Mouse (Mus musculus): ENCODE measurements at regions not wholly inside any gene's neighbourhood (a gene's known extent, or its start where the extent isn't known, plus 50 kb on each side); places are given as distances from the start of the nearest gene placed in this dataset.
A peak's percentile ranks its signal among the peaks of the same experiment; 100 is the strongest.

DNA sequence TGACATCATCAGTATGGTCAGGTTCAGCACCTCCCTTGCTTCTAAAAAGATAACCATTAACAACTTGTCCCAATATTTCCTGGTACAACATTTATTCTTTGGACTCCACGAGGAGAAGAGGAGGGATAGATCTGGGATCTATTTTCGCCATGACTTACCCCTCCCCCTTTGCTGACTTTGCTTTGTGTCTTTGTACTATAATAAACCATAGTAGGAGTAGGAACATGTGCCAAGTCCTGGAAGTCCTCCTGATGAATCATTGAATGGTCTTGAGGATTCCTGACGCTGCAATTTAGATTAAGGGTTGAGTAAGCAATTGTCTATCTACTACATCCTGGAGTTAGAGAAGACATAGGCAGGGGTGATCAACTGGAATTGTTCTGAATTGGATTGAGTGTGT lies 71.2 kb downstream of the Rbm11 start:
- no peak for DNase-seq (ENCODE audit: extremely low spot score, low read depth, low spot score)

DNA sequence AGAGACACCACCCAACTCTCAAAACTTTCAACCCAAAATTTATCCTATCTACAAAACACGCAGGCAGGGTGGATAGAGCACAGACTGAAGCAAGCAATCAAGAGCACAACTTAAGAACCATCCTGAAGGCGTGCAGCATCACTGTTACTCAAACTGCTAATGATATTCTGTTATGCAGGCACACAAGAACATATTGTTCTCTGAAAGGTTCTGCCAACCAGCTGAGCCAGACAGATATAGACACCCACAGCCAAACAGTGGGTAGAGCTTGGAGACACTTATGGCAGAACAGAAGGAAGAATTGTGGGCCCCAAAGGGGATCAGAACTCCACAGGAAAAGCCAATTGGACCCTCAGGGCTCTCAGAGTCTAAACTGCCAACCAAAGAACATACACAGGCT lies 74.9 kb downstream of the Rbm11 start:
- DNase-seq (ENCODE audit: extremely low spot score, low read depth, low spot score), result no peak

DNA sequence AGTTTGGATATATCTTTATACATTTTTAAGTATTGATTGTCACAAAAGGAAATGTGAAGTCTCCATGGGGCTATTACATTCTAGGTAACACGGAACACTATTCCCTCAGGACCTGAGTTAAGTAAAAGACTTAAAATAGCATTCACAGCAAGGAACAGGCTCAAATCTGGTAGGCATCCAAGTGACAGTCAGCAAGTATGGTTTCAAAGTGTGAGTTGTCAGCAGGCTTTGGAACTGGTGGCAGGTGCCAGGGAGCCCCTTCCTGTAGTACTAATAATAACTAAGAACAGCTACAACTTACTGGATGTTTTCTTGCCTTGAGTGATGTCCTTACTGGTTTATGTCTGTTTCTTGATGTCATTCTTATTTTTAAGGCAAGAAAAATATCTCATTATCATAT lies 79.5 kb downstream of the Rbm11 start:
- DNase-seq (ENCODE audit: extremely low spot score, low read depth, low spot score), result no peak

DNA sequence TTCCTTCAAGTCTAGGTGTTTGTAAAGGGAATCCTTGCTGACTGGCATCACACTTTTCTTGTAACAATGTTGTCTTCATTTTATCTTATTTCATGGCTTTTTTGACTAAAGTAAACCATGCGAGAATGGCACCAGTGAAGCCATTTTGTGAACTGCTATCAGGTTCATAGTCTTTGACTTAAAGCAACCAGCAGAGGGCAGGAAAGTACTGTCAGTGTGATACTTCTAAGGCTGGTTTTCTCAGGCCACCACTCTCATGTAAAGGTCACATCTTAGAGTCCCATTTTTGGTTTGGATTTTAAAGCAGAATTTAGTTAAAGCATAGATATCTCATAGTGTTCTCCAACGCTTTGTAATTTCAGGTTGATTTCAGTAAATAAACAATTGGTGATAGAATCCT lies 83.2 kb downstream of the Rbm11 start:
- DNase-seq (ENCODE audit: extremely low spot score, low read depth, low spot score), result peak; percentile 28

DNA sequence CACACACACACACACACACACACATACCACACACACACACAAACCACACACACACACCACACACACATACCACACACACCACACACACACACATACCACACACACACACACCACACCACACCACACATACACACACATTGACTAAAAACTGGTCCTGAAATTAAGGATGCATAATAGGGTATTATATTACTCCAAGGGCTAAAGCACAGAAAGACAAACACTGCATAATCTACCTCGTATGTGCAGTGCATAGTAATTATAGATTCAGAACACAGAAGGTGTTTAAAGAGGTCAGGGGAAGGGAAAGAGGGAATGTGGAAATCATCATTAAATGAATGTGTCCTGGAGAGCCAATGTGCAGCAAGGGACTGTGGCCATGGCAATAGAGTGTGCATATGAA lies 84.5 kb downstream of the Rbm11 start:
- no peak for DNase-seq (ENCODE audit: extremely low spot score, low read depth, low spot score)
